In genomic region chr9:122351303-122352024, GRCm38 (mm10) we compare ENCODE assay signal across 7 mouse cellular contexts. TPM values are rescaled to one million over a fixed set of nuclear protein-coding genes. Genes with fewer than 3 reads are reported as not detected.
DNase-seq lines count a peak whose midpoint lies in the region; ATAC-seq lines count a peak whose summit lies in the region.

Gene Abhd5 (plus strand): TSS chr9:122351608.

- WGBS in intestine, embryonic 16.5 days = under 1% methylated on average over 83 of the region's 84 CpGs
- under 1% methylated on average over 68 of the region's 84 CpGs for WGBS in midbrain, embryonic 11.5 days

- no peaks in the 10 kb centered on the region for H3K36me3 ChIP-seq in intestine, embryonic 16.5 days (ENCODE audit: control insufficient read depth, insufficient read depth, low read length)
- H3K36me3 ChIP-seq in midbrain, embryonic 11.5 days (ENCODE audit: control insufficient read depth, insufficient read depth, low read length) = no peaks in the 10 kb centered on the region

- H3K27me3 ChIP-seq in intestine, embryonic 16.5 days (replicated peaks; ENCODE audit: control insufficient read depth, insufficient read depth, low read length) = no peaks in the 10 kb centered on the region
- no peaks in the 10 kb centered on the region; the same call in 1 of the 2 replicates for H3K27me3 ChIP-seq in midbrain, embryonic 11.5 days (ENCODE audit: control insufficient read depth, insufficient read depth, low read length)

- intact Hi-C loops in left cerebral cortex, postnatal 36 days (cut with DNase I) = loop anchor here (2.0 to 5.0 kb wide), 2 partner anchors 107 to 221 kb away; no protein-coding TSS in a partner anchor

- H3K27ac ChIP-seq in intestine, embryonic 16.5 days (ENCODE audit: low read length) = peak within 1 kb of the TSS; percentile 51
- no peak within 1 kb of the TSS; the same call in 1 of the 2 replicates for H3K27ac ChIP-seq in midbrain, embryonic 11.5 days (ENCODE audit: low read depth, low read length)

- ATAC-seq in intestine, embryonic 16.5 days = peak; percentile 99
- peak; percentile 97 for ATAC-seq in midbrain, embryonic 11.5 days (ENCODE audit: low FRiP score)

- peak within 1 kb of the TSS; percentile 84 for H3K4me3 ChIP-seq in intestine, embryonic 16.5 days (ENCODE audit: low read length)
- peak within 1 kb of the TSS; percentile 59 for H3K4me3 ChIP-seq in midbrain, embryonic 11.5 days (ENCODE audit: low read depth, low read length)

- no peaks in the 10 kb centered on the region for H3K9me3 ChIP-seq in intestine, embryonic 16.5 days (ENCODE audit: control insufficient read depth, low read length)
- H3K9me3 ChIP-seq in midbrain, embryonic 11.5 days (ENCODE audit: control insufficient read depth, low read length) = no peaks in the 10 kb centered on the region

- no peaks in the 10 kb centered on the region for H3K4me1 ChIP-seq in intestine, embryonic 16.5 days (ENCODE audit: control insufficient read depth, insufficient read depth, low read length)
- H3K4me1 ChIP-seq in midbrain, embryonic 11.5 days (ENCODE audit: control insufficient read depth, insufficient read depth, low read length) = peaks cover 2% of the 10 kb centered on the region; the same call in 1 of the 2 replicates

- peak within 1 kb of the TSS; percentile 76 for H3K4me2 ChIP-seq in intestine, embryonic 16.5 days (ENCODE audit: low read depth, low read length)
- H3K4me2 ChIP-seq in midbrain, embryonic 11.5 days = peak within 1 kb of the TSS; percentile 62

- DNase-seq in adrenal gland, adult 2 months = peak; percentile 98
- peak; percentile 91 for DNase-seq in embryo, embryonic 11.5 days (ENCODE audit: low read depth, low spot score)
- peak; percentile 94 to 96 for DNase-seq in gastrocnemius, postnatal 4 days (ENCODE audit: low spot score in 2 of 2)
- DNase-seq in left cerebral cortex, postnatal 36 days (ENCODE audit: low spot score in 2 of 2) = peak; percentile 93 to 95
- DNase-seq in midbrain, embryonic 11.5 days (ENCODE audit: low spot score, missing footprints) = peak; percentile 99
- peak; percentile 97 for DNase-seq in skeletal muscle tissue, adult 2 months (ENCODE audit: low read depth, low spot score)

- H3K9ac ChIP-seq in intestine, embryonic 16.5 days (ENCODE audit: low read depth, low read length) = peak within 1 kb of the TSS; percentile 91
- H3K9ac ChIP-seq in midbrain, embryonic 11.5 days (ENCODE audit: low read length) = peak within 1 kb of the TSS; percentile 76

RNA-seq across cellular contexts. Expression of gene Abhd5, which starts in this region (rescaled TPM):
- 100 to 1,000 TPM in 1 of 2 experiments, 10 to 100 TPM in 1; 90.4 to 137 TPM for total RNA-seq in adrenal gland, adult 2 months (2021)
- 14.7 and 17.6 TPM in 2 replicates for polyA plus RNA-seq in adrenal gland, adult 2 months (2012; rRNA removed)
- 10 to 100 TPM; 26.3 to 26.4 TPM for total RNA-seq in gastrocnemius, postnatal 4 days (2021)
- 17.9 and 20.8 TPM in 2 replicates for polyA plus RNA-seq in intestine, embryonic 16.5 days (2015; fragmentation: Nextera tagmentation; extraction: Ambion mirVana)
- 10 to 100 TPM; 19.6 to 20.9 TPM for total RNA-seq in left cerebral cortex, postnatal 36 days (2021)
- 19.9 and 20.0 TPM in 2 replicates for polyA plus RNA-seq in midbrain, embryonic 11.5 days (2014; fragmentation: Nextera tagmentation; extraction: Ambion mirVana)
